Mouse (Mus musculus): ENCODE measurements around the gene Slf1.
"Not testable (repeated sequence)": the region's sequence is repeated elsewhere in the genome, so short reads cannot be mapped to it uniquely, and the experiment has no call there.

The Slf1 gene

DNA sequence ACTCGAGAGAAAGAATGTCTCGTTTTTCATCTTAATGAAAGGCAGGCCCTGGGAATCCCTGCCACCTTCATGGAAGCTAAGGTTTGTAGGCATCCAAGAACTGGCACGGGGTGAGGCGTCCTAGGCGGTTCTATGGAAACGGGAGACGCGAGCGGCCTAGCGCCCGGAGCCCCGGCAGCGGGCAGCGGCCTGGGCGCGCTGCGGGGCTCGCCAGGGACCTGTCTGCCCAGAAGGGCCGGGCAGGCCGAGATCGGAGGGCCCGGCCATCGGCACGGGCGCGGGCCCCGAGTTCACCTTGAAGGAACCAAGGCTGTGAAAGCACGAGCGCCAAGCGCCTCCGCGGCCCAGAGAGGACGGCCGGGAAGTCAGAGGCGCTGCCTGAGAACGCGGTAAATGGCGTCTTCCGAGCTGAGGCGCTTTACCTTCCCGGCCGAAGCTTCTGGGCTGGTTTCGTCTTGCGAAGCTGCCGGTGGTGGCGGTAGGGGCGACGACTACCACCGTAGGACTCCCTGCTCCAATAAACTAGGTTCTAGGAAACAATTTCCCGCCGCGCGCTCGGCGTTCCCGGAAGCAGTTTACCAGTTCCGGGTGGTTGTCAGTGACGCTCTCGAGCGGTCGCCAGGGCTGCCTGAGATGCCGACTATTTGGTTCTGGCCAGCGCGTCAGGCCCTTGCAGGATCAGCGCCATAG is at the start of gene Slf1, which contains the start of gene 2210408I21Rik:
Gene Slf1 (minus strand): TSS at position 543 of the 690 bp plus-strand sequence.
Gene 2210408I21Rik (plus strand): TSS at position 610 of the 690 bp plus-strand sequence.
- in situ Hi-C loops (cut with MboI; ENCODE audit: low pct_unique_long_range_greater_than_20kb in 1 of 2, low sequenced_read_pairs in 2 of 2, unreplicated experiment in 1 of 2), result no loop called here

- in situ Hi-C loops (cut with MboI; ENCODE audit: low pct_unique_long_range_greater_than_20kb in 1 of 2, low sequenced_read_pairs in 2 of 2, unreplicated experiment in 1 of 2), result no loop called here
These were observed 42.7 kb upstream of the Slf1 start for GRCm38 (mm10) chr13:77177931-77178330.

DNA sequence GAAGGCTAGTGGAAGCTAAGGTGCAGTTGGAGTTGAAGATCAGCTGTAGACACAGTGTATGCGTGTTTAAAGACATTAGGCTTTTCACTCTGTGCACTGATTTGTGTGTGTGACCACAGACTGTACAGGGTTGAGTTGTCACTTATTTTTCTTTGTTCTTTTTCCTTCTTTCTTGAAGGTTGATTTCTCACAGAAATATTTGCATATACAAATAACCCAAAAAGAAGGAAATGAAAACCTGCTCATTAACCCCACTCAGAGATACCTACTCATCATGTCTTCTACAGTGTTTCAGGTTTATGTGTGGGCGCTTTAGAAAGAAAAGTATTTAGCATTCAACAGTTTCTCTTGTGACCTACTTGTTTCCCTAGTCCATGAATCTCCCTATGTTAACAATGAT is 5.6 kb upstream of the Slf1 start:
- in situ Hi-C loops (cut with MboI; ENCODE audit: low pct_unique_long_range_greater_than_20kb in 1 of 2, low sequenced_read_pairs in 2 of 2, unreplicated experiment in 1 of 2), result no loop called here

GRCm38 (mm10) chr13:77135621-77135981 is 328 bp upstream of the Slf1 start:
- in situ Hi-C loops (cut with MboI; ENCODE audit: low pct_unique_long_range_greater_than_20kb in 1 of 2, low sequenced_read_pairs in 2 of 2, unreplicated experiment in 1 of 2), result no loop called here

DNA sequence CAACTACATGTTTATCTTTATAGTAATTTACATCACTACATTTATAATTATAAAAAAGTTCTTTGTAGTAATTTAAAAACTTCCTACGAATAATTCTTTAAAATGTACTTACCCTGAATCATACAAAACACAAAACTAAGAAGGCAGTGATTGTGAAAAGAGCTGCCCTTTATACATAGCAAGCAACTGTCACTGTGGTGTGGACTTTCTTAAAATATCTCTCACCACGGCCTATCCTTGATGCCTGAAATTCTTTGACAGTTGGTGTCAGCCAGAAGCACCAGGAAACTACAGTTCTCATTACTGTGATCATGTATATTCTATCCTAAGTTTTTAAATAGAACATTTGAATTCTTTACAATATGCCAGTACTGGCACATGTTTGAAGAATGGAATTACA is 4.1 kb downstream of the Slf1 start:
- in situ Hi-C loops (cut with MboI; ENCODE audit: low pct_unique_long_range_greater_than_20kb in 1 of 2, low sequenced_read_pairs in 2 of 2, unreplicated experiment in 1 of 2), result no loop called here

- in situ Hi-C loops (cut with MboI; ENCODE audit: low pct_unique_long_range_greater_than_20kb in 1 of 2, low sequenced_read_pairs in 2 of 2, unreplicated experiment in 1 of 2), result no loop called here
These were observed 7.0 kb downstream of the Slf1 start for GRCm38 (mm10) chr13:77128240-77128639.

GRCm38 (mm10) chr13:77125159-77125558 is 10.1 kb downstream of the Slf1 start:
- in situ Hi-C loops (cut with MboI; ENCODE audit: low pct_unique_long_range_greater_than_20kb in 1 of 2, low sequenced_read_pairs in 2 of 2, unreplicated experiment in 1 of 2), result no loop called here

GRCm38 (mm10) chr13:77118695-77119094 is 16.6 kb downstream of the Slf1 start:
- in situ Hi-C loops (cut with MboI; ENCODE audit: low pct_unique_long_range_greater_than_20kb in 1 of 2, low sequenced_read_pairs in 2 of 2, unreplicated experiment in 1 of 2), result no loop called here

GRCm38 (mm10) chr13:77107734-77108133 is 27.5 kb downstream of the Slf1 start:
- in situ Hi-C loops (cut with MboI; ENCODE audit: low pct_unique_long_range_greater_than_20kb in 1 of 2, low sequenced_read_pairs in 2 of 2, unreplicated experiment in 1 of 2), result no loop called here

DNA sequence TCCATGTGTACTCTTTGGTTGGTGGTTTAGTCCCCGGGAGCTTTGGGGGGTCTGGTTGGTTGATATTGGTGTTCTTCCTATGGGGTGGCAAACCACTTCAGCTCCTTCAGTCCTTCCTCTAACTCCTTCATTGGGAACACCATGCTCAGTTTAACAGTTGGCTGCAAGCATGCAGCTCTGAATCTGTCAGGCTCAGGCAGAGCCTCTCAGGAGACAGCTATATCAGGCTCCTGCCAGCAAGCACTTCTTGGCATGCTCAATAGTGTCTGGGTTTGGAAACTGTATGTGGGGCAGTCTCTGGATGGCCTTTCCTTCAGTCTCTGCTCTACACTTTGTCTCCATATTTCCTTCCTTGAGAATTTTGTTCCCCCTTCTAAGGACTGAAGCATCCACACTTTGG is 42.4 kb downstream of the Slf1 start:
- in situ Hi-C loops (cut with MboI; ENCODE audit: low pct_unique_long_range_greater_than_20kb in 1 of 2, low sequenced_read_pairs in 2 of 2, unreplicated experiment in 1 of 2), result not testable (repeated sequence)

- in situ Hi-C loops (cut with MboI; ENCODE audit: low pct_unique_long_range_greater_than_20kb in 1 of 2, low sequenced_read_pairs in 2 of 2, unreplicated experiment in 1 of 2), result no loop called here
These were observed 63.2 kb downstream of the Slf1 start for GRCm38 (mm10) chr13:77072030-77072429.

DNA sequence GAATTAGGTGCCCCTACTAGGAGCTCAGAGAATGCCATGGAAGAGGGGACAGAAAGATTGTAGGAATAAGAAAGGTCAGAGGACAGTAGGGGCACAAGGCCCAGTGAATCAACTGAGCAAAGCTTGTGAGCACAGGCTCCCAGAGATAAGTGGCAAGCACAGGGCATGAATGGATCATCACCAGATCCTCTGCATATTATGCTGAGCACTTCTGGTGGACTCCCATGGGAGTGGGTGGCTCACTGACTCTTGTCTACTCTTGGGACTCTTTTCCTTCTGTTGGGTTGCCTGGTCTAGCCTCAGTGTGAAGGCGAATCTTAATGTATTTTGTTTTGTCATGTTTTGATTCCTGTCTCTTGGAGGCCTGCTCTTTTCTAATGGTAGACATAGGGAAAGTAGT is 66.4 kb downstream of the Slf1 start:
- in situ Hi-C loops (cut with MboI; ENCODE audit: low pct_unique_long_range_greater_than_20kb in 1 of 2, low sequenced_read_pairs in 2 of 2, unreplicated experiment in 1 of 2), result no loop called here

GRCm38 (mm10) chr13:77063221-77063620 is 72.1 kb downstream of the Slf1 start:
- in situ Hi-C loops (cut with MboI; ENCODE audit: low pct_unique_long_range_greater_than_20kb in 1 of 2, low sequenced_read_pairs in 2 of 2, unreplicated experiment in 1 of 2), result no loop called here

DNA sequence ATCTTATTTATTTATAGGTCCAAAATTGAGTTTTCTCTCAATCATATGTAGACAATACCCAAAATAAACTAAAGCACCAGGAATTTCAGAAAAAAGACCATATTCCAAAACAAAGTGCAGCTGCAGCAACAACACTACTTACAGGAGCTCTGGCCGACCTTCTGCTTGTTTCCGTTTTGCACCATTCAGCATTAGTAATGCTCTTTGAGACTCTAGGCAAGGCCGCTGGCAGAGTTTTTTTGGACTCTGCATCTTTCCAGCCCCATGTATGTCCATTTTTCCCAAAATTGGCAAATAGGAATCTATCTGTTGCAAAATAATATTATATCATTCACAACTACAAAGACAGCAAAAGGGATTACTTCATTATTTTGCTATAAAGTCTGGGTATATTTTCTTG is 85.5 kb downstream of the Slf1 start:
- in situ Hi-C loops (cut with MboI; ENCODE audit: low pct_unique_long_range_greater_than_20kb in 1 of 2, low sequenced_read_pairs in 2 of 2, unreplicated experiment in 1 of 2), result no loop called here

DNA sequence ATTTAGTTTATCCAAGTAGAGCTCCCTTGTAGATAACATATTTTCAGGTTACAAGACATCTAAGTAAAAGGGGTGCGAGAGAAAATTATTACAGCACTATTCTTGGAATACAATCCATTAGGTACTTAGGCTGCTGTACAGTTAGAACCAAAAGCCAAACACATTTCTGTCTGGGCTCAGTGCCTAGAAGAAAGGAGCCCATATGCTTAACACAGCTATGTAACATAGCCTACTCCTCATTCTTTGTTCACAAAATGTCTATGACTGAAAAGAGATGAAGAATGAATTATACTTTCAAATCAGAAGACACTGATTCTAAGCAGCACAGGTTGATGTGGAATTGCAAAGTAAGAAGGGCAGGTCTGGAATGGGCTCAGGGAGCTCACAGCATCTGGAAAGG is 86.8 kb downstream of the Slf1 start:
- in situ Hi-C loops (cut with MboI; ENCODE audit: low pct_unique_long_range_greater_than_20kb in 1 of 2, low sequenced_read_pairs in 2 of 2, unreplicated experiment in 1 of 2), result no loop called here

- in situ Hi-C loops (cut with MboI; ENCODE audit: low pct_unique_long_range_greater_than_20kb in 1 of 2, low sequenced_read_pairs in 2 of 2, unreplicated experiment in 1 of 2), result no loop called here
These were observed 87.9 kb downstream of the Slf1 start for GRCm38 (mm10) chr13:77047179-77047931.

GRCm38 (mm10) chr13:77046416-77046815 is 88.9 kb downstream of the Slf1 start:
- in situ Hi-C loops (cut with MboI; ENCODE audit: low pct_unique_long_range_greater_than_20kb in 1 of 2, low sequenced_read_pairs in 2 of 2, unreplicated experiment in 1 of 2), result no loop called here

DNA sequence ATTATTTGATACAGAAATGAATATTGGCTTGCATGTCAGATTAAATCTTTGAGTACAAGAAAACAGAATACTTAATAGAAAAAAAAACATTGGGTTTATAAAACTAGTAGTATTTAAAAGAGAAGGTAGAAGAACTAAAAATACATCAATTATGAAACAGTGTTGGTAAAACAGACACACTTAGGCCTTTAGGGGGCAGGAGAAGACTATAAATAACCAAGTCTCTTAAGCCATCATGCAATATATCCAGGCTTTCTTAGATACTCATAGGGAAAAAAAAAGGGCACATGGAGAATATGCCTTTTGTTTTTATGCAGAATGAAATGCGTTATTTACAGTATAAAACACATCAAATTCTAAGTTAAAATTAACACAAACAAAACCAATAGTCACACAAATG is 89.9 kb downstream of the Slf1 start:
- in situ Hi-C loops (cut with MboI; ENCODE audit: low pct_unique_long_range_greater_than_20kb in 1 of 2, low sequenced_read_pairs in 2 of 2, unreplicated experiment in 1 of 2), result no loop called here

- in situ Hi-C loops (cut with MboI; ENCODE audit: low pct_unique_long_range_greater_than_20kb in 1 of 2, low sequenced_read_pairs in 2 of 2, unreplicated experiment in 1 of 2), result no loop called here
These were observed 91.9 kb downstream of the Slf1 start for GRCm38 (mm10) chr13:77043375-77043774.

- in situ Hi-C loops (cut with MboI; ENCODE audit: low pct_unique_long_range_greater_than_20kb in 1 of 2, low sequenced_read_pairs in 2 of 2, unreplicated experiment in 1 of 2), result no loop called here
These were observed 105.7 kb downstream of the Slf1 start for GRCm38 (mm10) chr13:77029594-77029993.

Data from mouse embryonic stem cell (cell line).